Mouse (Mus musculus) gastrocnemius, adult 2 months (tissue): ENCODE measurements at regions not wholly inside any gene's neighbourhood (a gene's known extent, or its start where the extent isn't known, plus 50 kb on each side); places are given as distances from the start of the nearest gene placed in this dataset.
"Not testable (repeated sequence)": the region's sequence is repeated elsewhere in the genome, so short reads cannot be mapped to it uniquely, and the experiment has no call there.

ENCODE experiments used
- DNase-seq: peaks from one replicate; pipeline ENCODE4 v3.0.0; 2022
- H3K27ac ChIP-seq: fragments of 200-600 bp; 2 replicates; pipeline ENCODE4 v1.8.1; 2022; ENCODE audit warnings: mild to moderate bottlenecking
- H3K4me3 ChIP-seq: fragments of 200-600 bp; 2 replicates; pipeline ENCODE4 v1.8.1; 2022; ENCODE audit warnings: mild to moderate bottlenecking, moderate library complexity
- CTCF ChIP-seq: fragments of 200-600 bp; IDR thresholded peaks from 2 replicates; pipeline ENCODE4 v1.8.1; 2022; ENCODE audit warnings: antibody characterized with exemption, mild to moderate bottlenecking, moderate library complexity
- intact Hi-C: fragments of 180-260 bp; cut with DNase I; formaldehyde crosslinking; loops from one replicate; pipeline ENCODE4 v1.15.1; 2025

DNA sequence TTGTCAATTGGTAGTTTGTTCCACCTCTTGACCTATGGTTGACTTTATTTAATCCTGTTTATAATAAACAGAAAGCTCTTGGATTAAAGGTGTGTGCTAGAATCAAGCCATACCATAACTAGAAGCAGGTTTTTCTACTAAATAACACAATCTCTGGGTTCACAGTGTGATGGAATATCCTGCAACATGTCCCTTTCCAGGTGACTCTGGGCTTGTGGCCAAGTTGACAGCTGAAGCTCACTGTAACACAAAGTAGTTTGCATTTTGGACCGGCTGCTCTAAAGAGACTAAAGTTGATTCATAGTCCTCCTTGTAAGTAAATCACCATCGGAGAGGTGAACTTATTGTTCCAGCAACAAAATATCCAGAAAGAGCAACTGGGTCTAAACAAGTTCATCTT lies 149.3 kb upstream of the Kctd3 start:
- no peak for DNase-seq
- intact Hi-C loops = no loop called here
- Histone ChIP-seq H3K4me3 (no peak overlapping the region), H3K27ac (no peak overlapping the region)
- no peak for TF ChIP-seq CTCF

DNA sequence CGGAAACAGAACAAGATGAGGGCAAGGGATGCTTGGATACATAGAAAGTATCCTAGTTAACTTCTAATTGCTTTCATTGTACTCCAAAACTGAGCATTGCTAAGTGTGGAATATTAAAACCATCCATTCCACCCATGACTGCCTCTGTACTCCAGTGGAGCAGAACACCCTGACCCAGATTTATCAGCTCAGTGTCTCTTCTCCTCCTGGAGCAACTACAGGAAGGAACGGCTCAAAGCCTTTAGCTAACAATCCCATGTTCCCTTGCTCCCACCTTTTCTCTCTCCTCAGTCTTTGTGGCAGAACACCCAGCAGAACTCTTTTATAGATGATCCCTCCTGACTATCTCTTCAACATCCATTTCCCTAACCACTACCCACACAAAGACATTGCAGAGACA lies 146.7 kb upstream of the Kctd3 start:
- no peak for TF ChIP-seq CTCF
- DNase-seq = no peak
- Histone ChIP-seq H3K27ac (no peak overlapping the region), H3K4me3 (no peak overlapping the region)
- intact Hi-C loops = no loop called here

DNA sequence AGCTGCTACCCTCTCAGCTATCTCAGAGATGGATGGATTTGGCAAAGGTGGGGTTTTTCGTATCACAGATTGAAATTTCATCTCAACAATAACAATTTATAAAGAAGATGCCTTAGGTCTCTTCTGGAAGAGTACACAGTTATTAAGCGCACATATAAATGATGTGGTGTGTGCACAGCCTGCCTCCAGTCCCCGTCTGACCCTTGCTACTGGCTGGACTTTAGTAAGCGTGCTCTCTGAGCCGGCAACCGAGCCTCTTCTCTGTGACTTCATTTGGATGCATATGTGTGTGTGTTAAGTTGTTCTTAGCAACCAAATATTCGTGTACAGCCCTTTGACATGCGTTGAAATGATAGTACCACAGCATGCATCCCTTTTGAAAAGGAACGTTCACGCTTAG lies 145.5 kb upstream of the Kctd3 start:
- DNase-seq = no peak
- Histone ChIP-seq H3K4me3 (no peak overlapping the region), H3K27ac (no peak overlapping the region)
- intact Hi-C loops = no loop called here
- no peak for TF ChIP-seq CTCF

DNA sequence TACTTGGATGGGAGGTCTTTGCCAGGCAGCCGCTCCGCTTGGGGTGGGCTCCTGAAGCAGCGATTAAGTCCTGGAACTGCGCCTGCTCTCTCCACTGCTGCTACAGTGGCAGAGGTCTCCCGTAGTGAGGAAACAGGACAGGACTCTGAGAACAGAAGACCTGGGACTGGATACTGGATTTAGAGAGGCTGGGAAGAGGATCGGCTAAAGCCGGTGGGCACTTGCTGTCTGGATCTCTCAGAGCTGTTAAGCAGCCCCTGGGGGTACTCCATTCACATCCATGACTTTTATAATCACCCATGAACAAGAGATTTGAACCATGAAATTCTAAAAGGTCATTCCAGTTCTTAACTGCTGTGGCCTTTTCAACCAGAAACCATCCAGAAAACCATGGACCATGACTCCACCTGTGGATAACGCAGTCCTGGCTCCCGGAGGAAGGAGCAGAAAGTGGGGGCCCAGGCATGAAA lies 135.4 kb upstream of the Kctd3 start:
- H3K27ac ChIP-seq = no peak overlapping the region
- intact Hi-C loops = no loop called here
- TF ChIP-seq CTCF = no peak
- no peak for DNase-seq
- no peak overlapping the region for H3K4me3 ChIP-seq

DNA sequence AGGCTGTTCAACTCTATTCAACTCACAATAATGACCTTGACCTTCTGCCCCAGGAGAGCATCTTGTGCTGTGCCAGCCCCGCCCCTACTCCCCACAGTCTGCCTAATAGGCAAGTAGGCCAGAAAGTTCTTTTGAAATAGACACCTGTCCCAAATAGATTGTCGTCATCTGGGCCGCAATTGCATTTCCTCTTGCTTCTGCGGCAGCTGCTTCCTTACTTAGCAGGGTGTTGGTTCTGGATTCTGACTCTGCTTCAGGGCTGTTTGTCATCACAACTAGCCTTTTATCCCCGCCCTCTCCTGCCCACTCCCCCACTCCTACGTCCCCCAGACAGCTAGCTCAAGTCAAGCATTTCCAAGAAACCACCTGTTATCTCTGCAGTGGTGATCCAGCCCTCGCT lies 134.9 kb upstream of the Kctd3 start:
- DNase-seq = no peak
- no peak overlapping the region for H3K4me3 ChIP-seq
- intact Hi-C loops = no loop called here
- H3K27ac ChIP-seq = no peak overlapping the region
- no peak for TF ChIP-seq CTCF

DNA sequence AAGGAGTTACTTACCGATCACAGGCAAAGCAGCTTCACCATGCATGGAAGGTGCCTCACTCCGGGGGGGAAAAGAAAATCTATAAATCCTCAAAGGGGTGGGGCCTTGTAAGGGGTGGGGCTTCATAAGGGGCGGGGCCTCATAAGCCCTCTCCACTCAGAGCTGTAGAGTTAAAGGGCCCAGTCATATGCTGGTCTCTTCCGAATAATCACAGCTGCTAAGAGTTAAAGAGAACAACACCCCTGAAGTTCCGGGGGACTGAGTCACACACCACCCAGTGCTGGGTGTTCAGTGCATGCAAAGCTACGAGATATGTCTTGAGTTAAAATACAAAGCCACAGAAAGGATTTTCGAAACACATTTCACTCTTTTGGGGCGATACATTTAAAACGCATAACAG lies 134.1 kb upstream of the Kctd3 start:
- intact Hi-C loops = no loop called here

DNA sequence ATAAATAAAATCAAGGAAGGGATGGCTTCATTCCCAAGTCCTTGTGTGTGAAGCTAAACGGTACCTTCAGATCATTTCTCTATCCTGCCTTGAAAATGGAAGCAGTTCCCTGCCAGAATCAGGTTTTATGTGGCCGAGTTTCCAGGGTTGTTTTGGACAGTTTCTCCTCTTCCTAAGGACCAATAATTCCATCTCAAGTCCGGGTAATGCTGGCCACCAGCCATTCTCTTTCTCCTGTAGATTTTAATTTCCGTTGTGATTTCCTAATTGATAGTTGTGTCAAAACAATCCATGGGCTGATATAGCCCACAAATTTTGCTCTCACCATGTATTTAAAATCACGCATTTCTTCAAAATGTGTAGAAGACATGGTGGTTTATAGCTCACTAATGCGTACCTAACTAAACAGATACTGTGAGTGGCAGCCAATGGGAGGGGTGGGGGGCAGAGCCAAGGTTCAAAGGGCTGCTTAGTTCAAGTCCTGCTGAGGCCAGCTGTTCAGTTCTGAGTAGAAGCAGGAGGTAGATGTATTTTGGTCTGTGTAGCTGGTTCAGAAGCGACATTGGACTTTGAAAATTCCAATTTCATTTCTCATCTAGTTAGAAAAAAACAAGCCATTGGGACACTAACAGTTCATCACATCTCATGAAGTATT lies 129.2 kb upstream of the Kctd3 start:
- no peak for TF ChIP-seq CTCF
- no peak overlapping the region for H3K4me3 ChIP-seq
- intact Hi-C loops = no loop called here
- DNase-seq = no peak
- H3K27ac ChIP-seq = no peak overlapping the region

More for the DNA sequence above, 134.1 kb upstream of the Kctd3 start:
- no peak for TF ChIP-seq CTCF
- no peak overlapping the region for H3K4me3 ChIP-seq
- H3K27ac ChIP-seq = no peak overlapping the region
- no peak for DNase-seq

DNA sequence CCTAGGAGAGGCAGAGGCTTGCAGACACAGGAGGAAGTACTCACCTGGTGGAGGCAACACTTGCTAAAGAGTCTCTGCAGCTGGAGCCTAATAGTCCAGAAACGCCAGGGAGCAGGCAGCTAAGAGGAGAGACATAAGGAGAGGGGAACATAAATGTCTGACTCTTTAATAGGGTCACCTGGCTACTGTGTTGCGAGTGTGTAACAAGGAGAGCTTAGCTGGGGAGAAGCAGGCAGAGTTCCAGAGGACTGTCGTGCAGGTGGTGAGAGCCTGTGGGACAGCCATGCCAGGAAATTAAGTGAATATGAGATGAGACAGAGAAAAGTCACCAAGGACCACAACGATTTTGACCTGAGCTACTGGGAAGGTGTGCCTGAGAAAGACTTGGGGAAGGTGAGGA lies 128.2 kb upstream of the Kctd3 start:
- Histone ChIP-seq H3K27ac (no peak overlapping the region), H3K4me3 (no peak overlapping the region)
- intact Hi-C loops = no loop called here
- no peak for DNase-seq
- TF ChIP-seq CTCF = no peak

DNA sequence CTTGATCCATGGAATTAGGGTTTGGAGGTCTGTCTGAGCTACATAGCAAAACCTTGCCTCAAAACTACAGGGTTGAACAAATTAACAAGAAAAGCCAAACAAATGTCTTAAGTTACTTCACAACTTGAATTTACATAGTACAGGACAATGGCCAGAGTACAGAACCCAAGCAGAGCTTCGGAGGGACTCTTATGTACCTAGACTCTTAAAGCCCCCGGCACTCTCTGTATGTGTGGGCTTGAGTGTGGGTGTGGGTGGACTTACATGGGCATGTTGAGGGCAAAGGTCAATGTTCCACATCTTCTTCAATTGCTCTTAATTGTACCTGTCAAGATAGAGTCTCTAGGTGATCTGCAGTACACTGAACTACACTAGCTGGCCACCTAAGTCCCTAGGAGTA lies 121.1 kb upstream of the Kctd3 start:
- no peak overlapping the region for H3K4me3 ChIP-seq
- H3K27ac ChIP-seq = no peak overlapping the region
- no peak for TF ChIP-seq CTCF
- intact Hi-C loops = no loop called here
- DNase-seq = no peak

DNA sequence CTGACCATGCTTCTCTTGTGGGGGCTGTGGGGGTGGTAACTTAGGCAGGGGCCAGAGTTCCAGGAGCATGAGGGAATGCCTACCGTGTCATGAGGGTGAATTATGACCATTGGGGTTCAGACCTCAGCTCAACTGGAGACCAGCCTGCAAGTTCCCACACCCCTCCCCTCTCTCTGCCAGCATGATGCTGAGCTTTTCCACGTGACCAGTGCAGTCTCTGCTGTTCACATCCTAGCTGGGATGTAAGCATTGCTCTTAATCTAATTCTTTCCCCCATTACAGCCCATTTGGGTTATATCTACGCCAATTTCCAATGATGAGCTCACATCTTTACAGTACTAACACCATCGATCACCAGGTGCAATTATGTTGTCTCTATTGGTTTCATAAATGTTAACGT lies 120.6 kb upstream of the Kctd3 start:
- H3K27ac ChIP-seq, intact Hi-C loops, H3K4me3 ChIP-seq, DNase-seq: not testable (repeated sequence)

DNA sequence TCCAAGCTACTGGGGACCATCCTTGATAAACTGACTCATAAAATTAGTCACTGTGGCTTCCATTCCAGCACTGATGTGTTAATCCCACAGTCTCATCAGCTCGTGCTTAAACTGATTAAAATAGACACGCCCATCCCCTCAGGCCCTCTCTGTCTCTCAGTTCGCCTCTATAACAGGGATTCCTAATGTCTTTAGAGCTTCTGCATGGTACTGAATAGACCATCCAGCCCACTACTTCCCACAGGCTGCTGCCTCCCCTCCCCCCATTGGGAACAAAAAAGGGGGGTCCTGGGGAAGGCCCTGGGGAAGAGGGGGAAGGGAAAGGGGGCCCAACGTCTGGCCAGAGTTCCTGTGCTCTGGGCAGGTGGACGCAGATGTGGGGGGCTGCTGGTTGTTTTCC lies 119.7 kb upstream of the Kctd3 start:
- Histone ChIP-seq H3K4me3 (no peak overlapping the region), H3K27ac (no peak overlapping the region)

DNA sequence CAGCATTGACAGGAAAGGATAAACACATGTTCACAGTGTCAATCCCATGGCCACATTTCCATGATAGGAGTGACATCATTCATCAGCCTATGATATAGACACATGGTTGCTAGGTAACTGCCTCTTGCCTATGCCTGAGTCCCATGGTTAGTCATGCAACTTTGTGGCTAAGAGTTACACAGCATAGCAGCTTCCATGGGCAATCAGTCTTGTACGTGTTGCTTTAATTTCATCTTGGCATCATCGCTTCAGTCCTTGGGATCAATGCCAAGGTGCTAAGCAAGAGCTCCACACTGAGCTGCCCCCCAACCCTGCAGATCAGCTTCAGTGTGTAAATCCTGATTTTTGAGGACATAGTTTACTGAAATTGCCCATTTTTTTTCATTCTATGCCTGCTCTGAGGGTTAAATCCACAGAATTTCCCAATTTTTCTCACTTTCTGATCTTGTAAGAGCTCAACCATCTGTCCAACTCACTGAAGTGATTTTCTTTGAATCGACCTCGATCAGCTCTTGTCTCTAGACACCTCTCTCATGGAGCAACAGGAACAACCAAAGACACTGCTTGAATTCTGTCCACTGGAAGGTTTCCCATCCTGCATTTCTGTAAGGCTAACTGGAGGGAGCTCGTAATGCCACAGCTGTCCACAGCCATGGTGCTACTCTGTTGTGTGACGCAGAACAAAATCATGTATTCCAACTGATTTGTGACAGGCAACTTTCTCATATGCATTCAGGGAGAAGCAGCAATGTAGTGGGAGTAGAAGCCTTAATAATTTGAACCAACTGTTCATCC lies 112.5 kb upstream of the Kctd3 start:
- H3K27ac ChIP-seq = no peak overlapping the region
- intact Hi-C loops = no loop called here
- TF ChIP-seq CTCF = no peak
- H3K4me3 ChIP-seq = no peak overlapping the region
- DNase-seq = no peak

More for the DNA sequence above, 119.7 kb upstream of the Kctd3 start:
- intact Hi-C loops = no loop called here
- no peak for DNase-seq
- TF ChIP-seq CTCF = no peak

DNA sequence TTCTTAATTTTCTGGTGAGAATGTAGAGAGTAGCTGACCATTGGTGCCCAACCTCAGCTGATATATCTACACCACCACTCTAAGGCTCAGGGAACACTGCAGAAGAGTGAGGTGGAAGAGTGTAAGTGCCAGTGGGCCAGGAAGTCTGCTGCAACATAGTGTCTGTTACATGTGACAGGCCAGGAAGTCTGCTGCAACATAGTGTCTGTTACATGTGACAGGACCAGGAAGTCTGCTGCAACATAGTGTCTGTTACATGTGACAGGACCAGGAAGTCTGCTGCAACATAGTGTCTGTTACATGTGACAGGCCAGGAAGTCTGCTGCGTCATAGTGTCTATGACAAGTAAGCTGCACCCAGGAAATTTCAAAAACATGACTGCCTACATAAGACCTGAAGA lies 111.4 kb upstream of the Kctd3 start:
- H3K4me3 ChIP-seq, H3K27ac ChIP-seq, intact Hi-C loops, DNase-seq: not testable (repeated sequence)

DNA sequence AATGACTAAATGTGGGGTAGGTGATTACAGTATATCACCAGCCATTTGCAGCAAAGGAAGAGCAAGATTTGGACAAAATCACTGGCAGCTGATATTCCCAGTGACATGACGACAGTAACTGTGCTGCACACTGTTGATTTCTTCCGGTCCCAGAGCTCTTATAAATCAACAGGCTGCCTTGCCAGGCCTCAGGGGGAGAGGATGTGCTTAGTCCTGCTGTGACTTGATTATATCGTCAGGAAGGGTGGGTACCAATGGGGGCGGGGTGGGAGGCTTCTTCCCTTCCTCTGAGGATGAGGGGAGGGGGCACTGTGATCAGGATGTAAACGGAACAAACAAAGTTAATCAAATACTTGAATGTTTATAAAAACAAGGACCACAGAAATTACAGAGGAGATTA lies 110.9 kb upstream of the Kctd3 start:
- Histone ChIP-seq H3K4me3 (no peak overlapping the region), H3K27ac (no peak overlapping the region)
- DNase-seq = no peak
- TF ChIP-seq CTCF = no peak
- intact Hi-C loops = no loop called here
